Mouse (Mus musculus): ENCODE measurements at regions not wholly inside any gene's neighbourhood (a gene's known extent, or its start where the extent isn't known, plus 50 kb on each side); places are given as distances from the start of the nearest gene placed in this dataset.

- TF ChIP-seq CTCF (IDR thresholded peaks at IDR 0.05; ENCODE audit: low read depth), result no peak
- TF ChIP-seq EP300 (IDR thresholded peaks at IDR 0.05; ENCODE audit: low read depth), result no peak
These were observed 226.8 kb downstream of the Ankrd50 start for GRCm38 (mm10) chr3:38257843-38258290.
